In genomic region chr11:101477552-101478211, GRCm38 (mm10) we compare ENCODE assay signal across 12 mouse cellular contexts. TPM values are rescaled to one million over a fixed set of nuclear protein-coding genes. Genes with fewer than 3 reads are reported as not detected.
DNase-seq lines count a peak whose midpoint lies in the region; ATAC-seq lines count a peak whose summit lies in the region.
"Had no signal": no experiment of that assay in that cellular context is flagged by ENCODE, and none has a peak within 500 bp of the region (broad histone marks: within the 10 kb centered on the region; RNA-seq: fewer than 3 reads in every experiment).

No protein-coding gene starts in this region.

- ATAC-seq in heart, embryonic 11.5 days (replicated peaks; ENCODE audit: insufficient number of reproducible peaks, low FRiP score, low TSS enrichment), result no peak
- peak; percentile 35; the same call in 1 of the 2 replicates for ATAC-seq in embryonic facial prominence, embryonic 14.5 days (ENCODE audit: low read depth)
- peak; percentile 78 for ATAC-seq in hindbrain, embryonic 15.5 days (ENCODE audit: low FRiP score, low read depth)
- peak; percentile 62 for ATAC-seq in neural tube, embryonic 11.5 days (ENCODE audit: insufficient read depth, low FRiP score, low TSS enrichment)
- ATAC-seq in monocyte, adult 5-6 weeks (replicated peaks; ENCODE audit: insufficient number of reproducible peaks, low FRiP score, low TSS enrichment, poor library complexity, severe bottlenecking), result no peak
- ATAC-seq in CD4-positive, CD25-positive, alpha-beta regulatory T cell, adult 4 months, result no peak

- no peaks in the 10 kb centered on the region for H3K27me3 ChIP-seq in heart, embryonic 11.5 days (ENCODE audit: control insufficient read depth, insufficient read depth, low read length)
- H3K27me3 ChIP-seq in embryonic facial prominence, embryonic 14.5 days (replicated peaks; ENCODE audit: control insufficient read depth, insufficient read depth, low read length), result no peaks in the 10 kb centered on the region
- no peaks in the 10 kb centered on the region for H3K27me3 ChIP-seq in hindbrain, embryonic 15.5 days
- H3K27me3 ChIP-seq in neural tube, embryonic 11.5 days (ENCODE audit: control insufficient read depth, insufficient read depth, low read length), result no peaks in the 10 kb centered on the region

- DNase-seq in heart, adult 11 months, result peak; percentile 86
- peak; percentile 35 for DNase-seq in embryonic facial prominence, embryonic 14.5 days (ENCODE audit: low spot score)
- peak; percentile 79 for DNase-seq in neural tube, embryonic 11.5 days (ENCODE audit: low spot score)
- no peak for DNase-seq in lung, adult 18-20 months
- DNase-seq: cerebellum, adult 18-20 months; heart, postnatal 4 days; spleen, adult 18-20 months; thymus, adult 2 months had no signal

- H3K27ac ChIP-seq in heart, embryonic 11.5 days (ENCODE audit: low read depth, low read length), result no peak overlapping the region
- H3K27ac ChIP-seq in embryonic facial prominence, embryonic 14.5 days (replicated peaks; ENCODE audit: low read depth, low read length), result no peak overlapping the region
- peak overlapping the region; percentile 74 for H3K27ac ChIP-seq in hindbrain, embryonic 15.5 days (replicated peaks)
- H3K27ac ChIP-seq in neural tube, embryonic 11.5 days (ENCODE audit: low read depth, low read length), result peak overlapping the region; percentile 96

- no peaks in the 10 kb centered on the region for H3K36me3 ChIP-seq in heart, embryonic 11.5 days (ENCODE audit: control insufficient read depth, insufficient read depth, low read length)
- no peaks in the 10 kb centered on the region for H3K36me3 ChIP-seq in embryonic facial prominence, embryonic 14.5 days (ENCODE audit: control insufficient read depth, insufficient read depth, low read length)
- no peaks in the 10 kb centered on the region for H3K36me3 ChIP-seq in hindbrain, embryonic 15.5 days
- no peaks in the 10 kb centered on the region for H3K36me3 ChIP-seq in neural tube, embryonic 11.5 days (ENCODE audit: control insufficient read depth, insufficient read depth, low read length)

- 54% methylated on average over 10 of the region's 10 CpGs for WGBS in heart, embryonic 11.5 days (ENCODE audit: insufficient replicate concordance)
- WGBS in embryonic facial prominence, embryonic 14.5 days, result 53% methylated on average over 10 of the region's 10 CpGs
- WGBS in hindbrain, embryonic 15.5 days, result 12% methylated on average over 10 of the region's 10 CpGs
- 31% methylated on average over 10 of the region's 10 CpGs for WGBS in neural tube, embryonic 11.5 days

- H3K4me1 ChIP-seq in heart, embryonic 11.5 days (ENCODE audit: control insufficient read depth, insufficient read depth, low read length), result peaks cover 29% of the 10 kb centered on the region
- H3K4me1 ChIP-seq in embryonic facial prominence, embryonic 14.5 days (ENCODE audit: control insufficient read depth, insufficient read depth, low read length), result 0 out of 2 replicates have a peak, but pooled peaks cover 4% of the 10 kb centered on the region
- H3K4me1 ChIP-seq in hindbrain, embryonic 15.5 days (replicated peaks), result peaks cover 22% of the 10 kb centered on the region
- peaks cover 17% of the 10 kb centered on the region for H3K4me1 ChIP-seq in neural tube, embryonic 11.5 days (ENCODE audit: control insufficient read depth, insufficient read depth, low read length)

- H3K4me2 ChIP-seq in heart, embryonic 11.5 days, result no peak overlapping the region
- no peak overlapping the region for H3K4me2 ChIP-seq in embryonic facial prominence, embryonic 14.5 days (ENCODE audit: low read depth, low read length)
- peak overlapping the region; percentile 11 for H3K4me2 ChIP-seq in hindbrain, embryonic 15.5 days
- H3K4me2 ChIP-seq in neural tube, embryonic 11.5 days (ENCODE audit: low read depth), result peak overlapping the region; percentile 16; the same call in 1 of the 2 replicates

- no peak overlapping the region for H3K4me3 ChIP-seq in heart, embryonic 11.5 days (ENCODE audit: low read depth, low read length)
- H3K4me3 ChIP-seq in embryonic facial prominence, embryonic 14.5 days (ENCODE audit: low read depth, low read length), result no peak overlapping the region
- no peak overlapping the region for H3K4me3 ChIP-seq in hindbrain, embryonic 15.5 days
- H3K4me3 ChIP-seq in neural tube, embryonic 11.5 days (ENCODE audit: low read depth, low read length), result no peak overlapping the region

- H3K9me3 ChIP-seq in heart, embryonic 11.5 days (replicated peaks; ENCODE audit: control insufficient read depth, low read length), result no peaks in the 10 kb centered on the region
- H3K9me3 ChIP-seq in embryonic facial prominence, embryonic 14.5 days (ENCODE audit: control insufficient read depth, low read length), result no peaks in the 10 kb centered on the region
- H3K9me3 ChIP-seq in hindbrain, embryonic 15.5 days, result no peaks in the 10 kb centered on the region
- H3K9me3 ChIP-seq in neural tube, embryonic 11.5 days (ENCODE audit: control insufficient read depth, low read length), result no peaks in the 10 kb centered on the region

- no peak overlapping the region for H3K9ac ChIP-seq in heart, embryonic 11.5 days (ENCODE audit: low read depth, low read length)
- H3K9ac ChIP-seq in embryonic facial prominence, embryonic 14.5 days (ENCODE audit: low read depth, low read length), result no peak overlapping the region
- no peak overlapping the region for H3K9ac ChIP-seq in hindbrain, embryonic 15.5 days
- H3K9ac ChIP-seq in neural tube, embryonic 11.5 days (ENCODE audit: low read length), result peak overlapping the region; percentile 37; the same call in 1 of the 2 replicates

RNA-seq across cellular contexts. Expression of gene Vat1, which starts 11.7 kb away (rescaled TPM):
- 26.5 and 31.7 TPM in 2 replicates for polyA plus RNA-seq in heart, embryonic 11.5 days (2014; fragmentation: Nextera tagmentation; extraction: Ambion mirVana)
- 50.4 and 51.0 TPM in 2 replicates for polyA plus RNA-seq in embryonic facial prominence, embryonic 14.5 days (2014; fragmentation: Nextera tagmentation; extraction: Ambion mirVana)
- 123 and 135 TPM in 2 replicates for polyA plus RNA-seq in hindbrain, embryonic 15.5 days (2015; fragmentation: Nextera tagmentation; extraction: Ambion mirVana)
- polyA plus RNA-seq in neural tube, embryonic 11.5 days (2014; fragmentation: Nextera tagmentation; extraction: Ambion mirVana), result 52.3 and 55.8 TPM in 2 replicates
- 13.9 to 14.1 TPM (median 13.9 TPM) in 3 replicates for total RNA-seq in monocyte, adult 5-6 weeks (2017)
- 1 to 10 TPM; 1.1 to 1.5 TPM for polyA plus RNA-seq in CD4-positive, CD25-positive, alpha-beta regulatory T cell, adult 4 months (2017; shearing (Covaris generic))

RNA-seq across cellular contexts. Expression of gene Rnd2, which starts 12.9 kb away (rescaled TPM):
- 17.5 and 22.3 TPM in 2 replicates for polyA plus RNA-seq in heart, embryonic 11.5 days (2014; fragmentation: Nextera tagmentation; extraction: Ambion mirVana)
- 7.4 and 9.8 TPM in 2 replicates for polyA plus RNA-seq in embryonic facial prominence, embryonic 14.5 days (2014; fragmentation: Nextera tagmentation; extraction: Ambion mirVana)
- polyA plus RNA-seq in hindbrain, embryonic 15.5 days (2015; fragmentation: Nextera tagmentation; extraction: Ambion mirVana), result 85.3 and 86.0 TPM in 2 replicates
- 43.9 and 49.0 TPM in 2 replicates for polyA plus RNA-seq in neural tube, embryonic 11.5 days (2014; fragmentation: Nextera tagmentation; extraction: Ambion mirVana)
- not detected in 3 replicates for total RNA-seq in monocyte, adult 5-6 weeks (2017)
- under 1 TPM in 1 of 2 experiments, not detected in 1; 0.23 TPM for polyA plus RNA-seq in CD4-positive, CD25-positive, alpha-beta regulatory T cell, adult 4 months (2017; shearing (Covaris generic))

RNA-seq across cellular contexts. Expression of gene Ifi35, which starts 29.5 kb away (rescaled TPM):
- polyA plus RNA-seq in heart, embryonic 11.5 days (2014; fragmentation: Nextera tagmentation; extraction: Ambion mirVana), result 10.2 and 11.8 TPM in 2 replicates
- 14.1 and 14.3 TPM in 2 replicates for polyA plus RNA-seq in embryonic facial prominence, embryonic 14.5 days (2014; fragmentation: Nextera tagmentation; extraction: Ambion mirVana)
- 4.3 and 5.2 TPM in 2 replicates for polyA plus RNA-seq in hindbrain, embryonic 15.5 days (2015; fragmentation: Nextera tagmentation; extraction: Ambion mirVana)
- 2.4 and 3.1 TPM in 2 replicates for polyA plus RNA-seq in neural tube, embryonic 11.5 days (2014; fragmentation: Nextera tagmentation; extraction: Ambion mirVana)
- total RNA-seq in monocyte, adult 5-6 weeks (2017), result 65.6 to 68.1 TPM (median 67.1 TPM) in 3 replicates
- 100 to 1,000 TPM; 174 to 204 TPM for polyA plus RNA-seq in CD4-positive, CD25-positive, alpha-beta regulatory T cell, adult 4 months (2017; shearing (Covaris generic))

RNA-seq across cellular contexts. Expression of gene Rpl27, which starts 35.6 kb away (rescaled TPM):
- polyA plus RNA-seq in heart, embryonic 11.5 days (2014; fragmentation: Nextera tagmentation; extraction: Ambion mirVana), result 286 and 315 TPM in 2 replicates
- polyA plus RNA-seq in embryonic facial prominence, embryonic 14.5 days (2014; fragmentation: Nextera tagmentation; extraction: Ambion mirVana), result 376 and 406 TPM in 2 replicates
- 228 and 230 TPM in 2 replicates for polyA plus RNA-seq in hindbrain, embryonic 15.5 days (2015; fragmentation: Nextera tagmentation; extraction: Ambion mirVana)
- 389 and 414 TPM in 2 replicates for polyA plus RNA-seq in neural tube, embryonic 11.5 days (2014; fragmentation: Nextera tagmentation; extraction: Ambion mirVana)
- 465 to 1,168 TPM (median 1,010 TPM) in 3 replicates for total RNA-seq in monocyte, adult 5-6 weeks (2017)
- polyA plus RNA-seq in CD4-positive, CD25-positive, alpha-beta regulatory T cell, adult 4 months (2017; shearing (Covaris generic)), result 100 to 1,000 TPM; 407 to 740 TPM

RNA-seq across cellular contexts. Expression of gene Ptges3l, which starts 52.5 kb away (rescaled TPM):
- 75.3 and 82.6 TPM in 2 replicates for polyA plus RNA-seq in heart, embryonic 11.5 days (2014; fragmentation: Nextera tagmentation; extraction: Ambion mirVana)
- 35.5 and 37.1 TPM in 2 replicates for polyA plus RNA-seq in embryonic facial prominence, embryonic 14.5 days (2014; fragmentation: Nextera tagmentation; extraction: Ambion mirVana)
- polyA plus RNA-seq in hindbrain, embryonic 15.5 days (2015; fragmentation: Nextera tagmentation; extraction: Ambion mirVana), result 3.0 and 4.0 TPM in 2 replicates
- 6.9 and 7.1 TPM in 2 replicates for polyA plus RNA-seq in neural tube, embryonic 11.5 days (2014; fragmentation: Nextera tagmentation; extraction: Ambion mirVana)
- total RNA-seq in monocyte, adult 5-6 weeks (2017), result 2.7 TPM in 1 of 3 replicates, not detected in the others
- 1 to 10 TPM; 1.7 to 2.1 TPM for polyA plus RNA-seq in CD4-positive, CD25-positive, alpha-beta regulatory T cell, adult 4 months (2017; shearing (Covaris generic))

Comparison
In these comparisons a context has a peak if more than half of its experiments do, and no peak if none do; other contexts are left out.
1. DNase-seq: peak in heart, adult 11 months (single experiment), embryonic facial prominence, embryonic 14.5 days (single experiment) and neural tube, embryonic 11.5 days (single experiment); none in lung, adult 18-20 months (0 of 2).
2. ATAC-seq: peak in embryonic facial prominence, embryonic 14.5 days (single experiment), hindbrain, embryonic 15.5 days (single experiment) and neural tube, embryonic 11.5 days (single experiment); none in heart, embryonic 11.5 days (single experiment), monocyte, adult 5-6 weeks (single experiment) and CD4-positive, CD25-positive, alpha-beta regulatory T cell, adult 4 months (single experiment).
3. H3K27ac ChIP-seq: peak in hindbrain, embryonic 15.5 days (single experiment) and neural tube, embryonic 11.5 days (single experiment); none in heart, embryonic 11.5 days (single experiment) and embryonic facial prominence, embryonic 14.5 days (single experiment).
4. H3K4me2 ChIP-seq: peak in hindbrain, embryonic 15.5 days (single experiment) and neural tube, embryonic 11.5 days (single experiment); none in heart, embryonic 11.5 days (single experiment) and embryonic facial prominence, embryonic 14.5 days (single experiment).
5. RNA of gene Vat1, which starts 11.7 kb away (polyA plus RNA-seq): 123 to 135 TPM in hindbrain, embryonic 15.5 days, 52.3 to 55.8 TPM in neural tube, embryonic 11.5 days, 50.4 to 51.0 TPM in embryonic facial prominence, embryonic 14.5 days and 26.5 to 31.7 TPM in heart, embryonic 11.5 days; 1.1 to 1.5 TPM in CD4-positive, CD25-positive, alpha-beta regulatory T cell, adult 4 months; every median in the first group is over 10 times any median in the second.
6. RNA of gene Ifi35, which starts 29.5 kb away (polyA plus RNA-seq): 174 to 204 TPM in CD4-positive, CD25-positive, alpha-beta regulatory T cell, adult 4 months; 14.1 to 14.3 TPM in embryonic facial prominence, embryonic 14.5 days, 10.2 to 11.8 TPM in heart, embryonic 11.5 days, 4.3 to 5.2 TPM in hindbrain, embryonic 15.5 days and 2.4 to 3.1 TPM in neural tube, embryonic 11.5 days; every median in the first group is over 10 times any median in the second.